Mouse (Mus musculus) right cerebral cortex, postnatal 25 days (tissue): Measurements from ENCODE around the gene Mageb2.
"Not testable (repeated sequence)": the region's sequence is repeated elsewhere in the genome, so short reads cannot be mapped to it uniquely, and the experiment has no call there.

ENCODE experiments used
- DNase-seq: peaks from one replicate; pipeline ENCODE4 v3.0.0; 2022

Mageb2 gene

DNA sequence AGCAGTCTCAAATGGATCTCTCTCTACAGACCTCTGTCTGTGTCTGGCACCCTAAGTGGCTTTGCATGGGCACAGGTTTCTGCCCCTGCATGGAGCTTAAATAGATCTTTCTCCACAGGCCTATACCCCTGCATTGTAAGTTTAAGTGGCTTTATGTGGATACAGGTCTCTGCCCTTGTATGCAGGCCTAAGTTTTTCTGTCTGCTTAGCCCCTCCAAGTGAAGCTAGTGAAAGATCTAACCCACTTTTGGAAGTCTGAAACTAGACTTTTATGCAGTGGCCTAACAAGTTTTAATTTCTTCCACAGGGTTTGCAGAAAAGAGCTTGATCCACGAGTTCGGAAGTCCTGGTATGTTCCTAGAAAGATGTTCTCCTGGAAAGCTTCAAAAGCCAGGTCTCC, at the start of gene Mageb2:
Gene Mageb2, plus strand, starts transcription at position 301 of the 400 bp plus-strand sequence.
- DNase-seq = not testable (repeated sequence)

- DNase-seq = not testable (repeated sequence)
These were observed 18.2 kb upstream of the Mageb2 start for GRCm38 (mm10) chrX:91313256-91313655.
